Mouse (Mus musculus) B cell, adult 67 days (primary cell): ENCODE results near the gene Lrrc42. TPM values are rescaled to one million over a fixed set of nuclear protein-coding genes. Genes with fewer than 3 reads are reported as not detected.

Experiments
- total RNA-seq, 2 experiments: library from RNA; stranded (reverse); gene quantifications; 4 replicates each; pipeline ENCODE4 v1.2.4; 2023

Lrrc42 gene
- 10 to 100 TPM; 23.8 to 25.9 TPM for total RNA-seq

DNA sequence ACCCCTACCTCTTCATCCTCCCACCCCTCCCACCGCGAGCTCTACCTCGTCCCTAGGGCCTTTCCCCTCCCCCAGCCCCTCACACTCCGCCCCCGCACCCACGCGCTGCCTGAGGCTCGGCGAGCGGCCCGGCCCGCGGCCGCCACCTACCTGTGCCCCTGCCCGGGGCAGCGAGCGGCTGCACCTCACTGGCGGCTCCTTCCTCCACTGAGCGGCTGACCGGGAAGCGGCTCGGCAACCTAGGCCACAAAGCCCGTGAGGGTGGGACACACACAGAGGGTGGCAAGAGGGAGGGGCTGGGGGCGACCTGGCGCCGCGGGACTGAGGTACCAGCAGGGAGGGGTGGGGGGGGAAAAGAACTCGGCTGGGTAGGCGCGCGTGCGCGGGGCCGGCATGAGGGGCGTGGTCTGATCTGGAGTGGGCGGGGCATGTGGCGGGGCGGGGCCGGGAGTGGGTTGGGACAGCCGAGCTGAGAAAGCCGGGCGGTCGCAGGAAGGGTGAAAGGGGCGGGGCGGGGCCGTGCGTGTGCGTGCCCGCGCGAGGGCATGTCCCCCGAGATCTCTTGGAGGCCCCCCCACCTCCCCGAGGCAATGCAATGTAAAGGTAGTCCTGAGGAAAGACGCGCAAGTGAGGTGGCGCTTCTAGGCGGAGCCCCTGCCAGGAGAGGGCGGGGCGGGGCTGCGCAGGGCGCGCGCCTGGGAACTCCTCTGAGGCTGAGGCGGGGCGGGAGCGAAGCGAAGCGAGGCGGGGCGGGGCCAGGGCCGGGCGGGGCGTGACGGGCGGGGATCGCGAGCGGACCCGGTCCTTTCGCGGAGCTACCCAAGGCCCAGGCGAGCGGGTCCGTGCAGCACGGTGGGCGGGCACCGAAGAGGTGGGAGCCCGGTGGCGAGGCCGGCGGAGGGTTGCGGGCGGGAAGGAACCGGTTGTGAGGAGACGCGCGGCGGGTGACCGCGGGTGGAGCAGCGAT lies at the start of gene Lrrc42, which contains the start of gene Hspb11:
Lrrc42 (minus strand) TSS at position 408 of the 967 bp plus-strand sequence.
Hspb11 (plus strand) TSS at position 469 of the 967 bp plus-strand sequence.

DNA sequence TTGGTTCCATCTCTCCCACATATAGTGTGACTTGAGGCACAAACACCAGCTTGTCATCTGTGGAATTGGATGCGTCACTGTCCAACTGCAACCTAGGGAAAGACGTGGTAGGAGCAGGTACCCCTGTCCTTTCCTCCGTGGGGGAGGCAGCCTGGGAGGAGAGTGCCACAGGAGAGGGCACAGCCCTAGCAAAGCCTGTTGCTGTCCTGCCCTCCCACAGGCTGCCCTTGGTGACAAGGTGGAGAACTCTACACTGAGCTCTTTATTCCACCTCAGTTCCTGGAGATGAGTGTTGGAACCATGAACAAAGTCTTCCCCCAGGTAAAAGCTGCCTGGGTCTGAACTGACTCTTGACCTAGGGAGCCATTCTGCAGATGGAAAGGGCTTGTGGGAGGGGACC lies 44.5 kb downstream of the Lrrc42 start, which contains the start of gene Ldlrad1:
Ldlrad1 (plus strand) TSS at position 301 of the 400 bp plus-strand sequence.

Other genes with a start within 250 kb of the Lrrc42 start
- gene Mrpl37, start 186.7 kb downstream of the Lrrc42 start, total RNA-seq = 10 to 100 TPM; 75.0 to 79.6 TPM
- 10 to 100 TPM in 1 of 2 experiments, 1 to 10 TPM in 1; 6.5 to 10.3 TPM for gene Cyb5rl, start 186.5 kb downstream of the Lrrc42 start, total RNA-seq
- gene Cdcp2, start 156.6 kb downstream of the Lrrc42 start, total RNA-seq = under 1 TPM; 0.36 to 0.64 TPM
- gene Tmem59, start 75.1 kb downstream of the Lrrc42 start, total RNA-seq = 100 to 1,000 TPM; 108 to 110 TPM
- gene Tceanc2, start 74.4 kb downstream of the Lrrc42 start, total RNA-seq = 10 to 100 TPM; 39.3 to 45.4 TPM
- gene Ldlrad1, start 44.4 kb downstream of the Lrrc42 start, total RNA-seq = under 1 TPM in 1 of 2 experiments, not detected in 1; 0.67 TPM
- 10 to 100 TPM; 14.5 to 17.9 TPM for gene Hspb11, start 61 bp upstream of the Lrrc42 start, total RNA-seq
- not detected for gene Dio1, start 53.6 kb upstream of the Lrrc42 start, total RNA-seq
- 10 to 100 TPM; 47.4 to 50.3 TPM for gene Yipf1, start 60.8 kb upstream of the Lrrc42 start, total RNA-seq
- 1 to 10 TPM; 8.6 to 9.8 TPM for gene Ndc1, start 114.3 kb upstream of the Lrrc42 start, total RNA-seq
- under 1 TPM in 1 of 2 experiments, not detected in 1; 0.90 TPM for gene Glis1, start 181.1 kb upstream of the Lrrc42 start, total RNA-seq